Mouse (Mus musculus) fibroblast of lung, adult 2 months (primary cell): ENCODE measurements around the gene Gjb5.

ENCODE experiments used
- DNase-seq: peaks from one replicate; pipeline ENCODE4 v3.0.0-alpha.2; 2011; ENCODE audit warnings: low read depth

Gjb5 gene

GRCm38 (mm10) chr4:127306915-127307314 lies 51.1 kb downstream of the Gjb5 start:
- no peak for DNase-seq
